ENCODE assay signal across 16 mouse cellular contexts in genomic region chr13:21847883-21848282, GRCm38 (mm10). TPM values are rescaled to one million over a fixed set of nuclear protein-coding genes. Genes with fewer than 3 reads are reported as not detected.
DNase-seq lines count a peak whose midpoint lies in the region; ATAC-seq and TF ChIP-seq lines count a peak whose summit lies in the region.
"Had no signal": no experiment of that assay in that cellular context is flagged by ENCODE, and none has a peak within 500 bp of the region (broad histone marks: within the 10 kb centered on the region; RNA-seq: fewer than 3 reads in every experiment).

No protein-coding gene starts in this region.

- ATAC-seq in forebrain, embryonic 13.5 days, result no peak
- ATAC-seq in embryonic facial prominence, embryonic 11.5 days (replicated peaks; ENCODE audit: insufficient number of reproducible peaks, low FRiP score, low TSS enrichment, low read depth), result no peak
- ATAC-seq: hindbrain, embryonic 16.5 days had no signal

- peaks cover 3% of the 10 kb centered on the region; the same call in 1 of the 2 replicates for H3K4me1 ChIP-seq in forebrain, embryonic 10.5 days
- H3K4me1 ChIP-seq in forebrain, embryonic 13.5 days, result no peaks in the 10 kb centered on the region
- H3K4me1 ChIP-seq in embryonic facial prominence, embryonic 11.5 days (ENCODE audit: control insufficient read depth, insufficient read depth, low read length), result no peaks in the 10 kb centered on the region
- H3K4me1 ChIP-seq in kidney, adult 2 months (ENCODE audit: control insufficient read depth, insufficient read depth, low read length), result no peaks in the 10 kb centered on the region
- H3K4me1 ChIP-seq: midbrain, embryonic 12.5 days; neural tube, embryonic 13.5 days had no signal

- no peak for TF ChIP-seq CTCF in kidney, adult 2 months (conservative IDR thresholded peaks at IDR 0.05; ENCODE audit: insufficient read depth, insufficient read length, low read depth, low read length)

- no peaks in the 10 kb centered on the region for H3K36me3 ChIP-seq in forebrain, embryonic 10.5 days (replicated peaks)
- no peaks in the 10 kb centered on the region for H3K36me3 ChIP-seq in forebrain, embryonic 13.5 days (ENCODE audit: poor library complexity, severe bottlenecking)
- no peaks in the 10 kb centered on the region for H3K36me3 ChIP-seq in embryonic facial prominence, embryonic 11.5 days (replicated peaks; ENCODE audit: control insufficient read depth, insufficient read depth, low read depth, low read length)
- no peaks in the 10 kb centered on the region for H3K36me3 ChIP-seq in kidney, adult 2 months (ENCODE audit: control insufficient read depth, insufficient read depth, low read length)
- H3K36me3 ChIP-seq: heart, embryonic 13.5 days; liver, embryonic 15.5 days; midbrain, embryonic 12.5 days; neural tube, embryonic 13.5 days had no signal

- no peak overlapping the region for H3K4me2 ChIP-seq in forebrain, embryonic 13.5 days
- H3K4me2 ChIP-seq in embryonic facial prominence, embryonic 11.5 days (ENCODE audit: low read depth, low read length), result no peak overlapping the region
- H3K4me2 ChIP-seq: heart, embryonic 13.5 days; liver, embryonic 15.5 days; midbrain, embryonic 12.5 days; neural tube, embryonic 13.5 days had no signal

- DNase-seq in forebrain, embryonic 10.5 days (ENCODE audit: extremely low spot score, low spot score), result peak; percentile 27
- peak; percentile 45 for DNase-seq in 3134 (ENCODE audit: extremely low read depth, insufficient read length, low spot score)
- DNase-seq in WW6 (ENCODE audit: low read depth, low spot score), result peak; percentile 47
- peak; percentile 50 for DNase-seq in embryonic facial prominence, embryonic 11.5 days (ENCODE audit: low spot score)
- no peak for DNase-seq in cerebellum, postnatal 36 days
- no peak for DNase-seq in kidney, adult 2 months
- no peak for DNase-seq in adrenal gland, adult (ENCODE audit: inconsistent age in 2 of 2, low spot score in 1 of 2)
- DNase-seq: gastrocnemius, postnatal 14 days; kidney, postnatal 4 days; right cerebral cortex, adult 18-20 months had no signal

- TF ChIP-seq POLR2A in kidney, adult 2 months (IDR thresholded peaks at IDR 0.05; ENCODE audit: low read depth, low read length), result no peak

- peak overlapping the region; percentile 36 for H3K4me3 ChIP-seq in forebrain, embryonic 10.5 days
- H3K4me3 ChIP-seq in forebrain, embryonic 13.5 days, result no peak overlapping the region
- no peak overlapping the region for H3K4me3 ChIP-seq in embryonic facial prominence, embryonic 11.5 days (ENCODE audit: low read depth, low read length)
- no peak overlapping the region for H3K4me3 ChIP-seq in kidney, adult 2 months (ENCODE audit: insufficient read depth, low read depth, low read length)
- H3K4me3 ChIP-seq: heart, embryonic 13.5 days; liver, embryonic 15.5 days; midbrain, embryonic 12.5 days; neural tube, embryonic 13.5 days had no signal

- no peak overlapping the region for H3K9ac ChIP-seq in forebrain, embryonic 13.5 days
- H3K9ac ChIP-seq in embryonic facial prominence, embryonic 11.5 days (replicated peaks; ENCODE audit: low read length), result no peak overlapping the region
- H3K9ac ChIP-seq: heart, embryonic 13.5 days; liver, embryonic 15.5 days; midbrain, embryonic 12.5 days; neural tube, embryonic 13.5 days had no signal

- H3K9me3 ChIP-seq in forebrain, embryonic 10.5 days, result no peaks in the 10 kb centered on the region
- no peaks in the 10 kb centered on the region for H3K9me3 ChIP-seq in forebrain, embryonic 13.5 days (replicated peaks)
- H3K9me3 ChIP-seq in embryonic facial prominence, embryonic 11.5 days (replicated peaks; ENCODE audit: control insufficient read depth, low read length), result no peaks in the 10 kb centered on the region
- H3K9me3 ChIP-seq: heart, embryonic 13.5 days; liver, embryonic 15.5 days; midbrain, embryonic 12.5 days; neural tube, embryonic 13.5 days had no signal

- no peak overlapping the region for H3K27ac ChIP-seq in forebrain, embryonic 10.5 days
- H3K27ac ChIP-seq in forebrain, embryonic 13.5 days, result no peak overlapping the region
- no peak overlapping the region for H3K27ac ChIP-seq in embryonic facial prominence, embryonic 11.5 days (replicated peaks; ENCODE audit: low read depth, low read length)
- no peak overlapping the region for H3K27ac ChIP-seq in kidney, adult 2 months (ENCODE audit: insufficient read depth, low read depth, low read length)
- H3K27ac ChIP-seq: heart, embryonic 13.5 days; liver, embryonic 15.5 days; midbrain, embryonic 12.5 days; neural tube, embryonic 13.5 days had no signal

- no peaks in the 10 kb centered on the region for H3K27me3 ChIP-seq in forebrain, embryonic 10.5 days (ENCODE audit: poor library complexity, severe bottlenecking)
- no peaks in the 10 kb centered on the region for H3K27me3 ChIP-seq in forebrain, embryonic 13.5 days
- no peaks in the 10 kb centered on the region for H3K27me3 ChIP-seq in embryonic facial prominence, embryonic 11.5 days (ENCODE audit: control insufficient read depth, insufficient read depth, low read length)
- no peaks in the 10 kb centered on the region for H3K27me3 ChIP-seq in kidney, adult 2 months (replicated peaks; ENCODE audit: control insufficient read depth, insufficient read depth, low read length)
- H3K27me3 ChIP-seq: heart, embryonic 13.5 days; liver, embryonic 15.5 days; midbrain, embryonic 12.5 days had no signal

- 14% methylated on average over 8 of the region's 8 CpGs for WGBS in forebrain, embryonic 10.5 days
- WGBS in forebrain, embryonic 13.5 days, result 17% methylated on average over 8 of the region's 8 CpGs
- WGBS in embryonic facial prominence, embryonic 11.5 days, result 10% methylated on average over 8 of the region's 8 CpGs
- WGBS in kidney, adult 2 months, result 58% methylated on average over 8 of the region's 8 CpGs

RNA-seq across cellular contexts. Expression of gene Hist1h2br, which starts 14.3 kb away (rescaled TPM):
- 20.1 and 23.1 TPM in 2 replicates for polyA plus RNA-seq in forebrain, embryonic 10.5 days (2016; fragmentation: Nextera tagmentation; extraction: Ambion mirVana)
- polyA plus RNA-seq in forebrain, embryonic 13.5 days (2015; fragmentation: Nextera tagmentation; extraction: Ambion mirVana), result 24.7 and 27.2 TPM in 2 replicates
- polyA plus RNA-seq in embryonic facial prominence, embryonic 11.5 days (2014; fragmentation: Nextera tagmentation; extraction: Ambion mirVana), result 23.1 and 25.1 TPM in 2 replicates
- polyA plus RNA-seq in kidney, adult 2 months (2012; rRNA removed), result 1.3 and 2.1 TPM in 2 replicates

RNA-seq across cellular contexts. Expression of gene Hist1h2ap, which starts 14.6 kb away (rescaled TPM):
- polyA plus RNA-seq in forebrain, embryonic 10.5 days (2016; fragmentation: Nextera tagmentation; extraction: Ambion mirVana), result 6,723 and 6,843 TPM in 2 replicates
- 4,205 and 5,125 TPM in 2 replicates for polyA plus RNA-seq in forebrain, embryonic 13.5 days (2015; fragmentation: Nextera tagmentation; extraction: Ambion mirVana)
- 5,875 and 5,942 TPM in 2 replicates for polyA plus RNA-seq in embryonic facial prominence, embryonic 11.5 days (2014; fragmentation: Nextera tagmentation; extraction: Ambion mirVana)
- polyA plus RNA-seq in kidney, adult 2 months (2012; rRNA removed), result 7.6 and 8.6 TPM in 2 replicates

RNA-seq across cellular contexts. Expression of gene Hist1h4n, which starts 15.9 kb away (rescaled TPM):
- polyA plus RNA-seq in forebrain, embryonic 10.5 days (2016; fragmentation: Nextera tagmentation; extraction: Ambion mirVana), result 9.3 and 9.4 TPM in 2 replicates
- 12.8 and 20.2 TPM in 2 replicates for polyA plus RNA-seq in forebrain, embryonic 13.5 days (2015; fragmentation: Nextera tagmentation; extraction: Ambion mirVana)
- 13.9 and 16.6 TPM in 2 replicates for polyA plus RNA-seq in embryonic facial prominence, embryonic 11.5 days (2014; fragmentation: Nextera tagmentation; extraction: Ambion mirVana)
- polyA plus RNA-seq in kidney, adult 2 months (2012; rRNA removed), result 3.6 and 5.2 TPM in 2 replicates

RNA-seq across cellular contexts. Expression of gene Hist1h4m, which starts 36.3 kb away (rescaled TPM):
- polyA plus RNA-seq in forebrain, embryonic 10.5 days (2016; fragmentation: Nextera tagmentation; extraction: Ambion mirVana), result not detected in 2 replicates
- polyA plus RNA-seq in forebrain, embryonic 13.5 days (2015; fragmentation: Nextera tagmentation; extraction: Ambion mirVana), result not detected in 2 replicates
- not detected in 2 replicates for polyA plus RNA-seq in embryonic facial prominence, embryonic 11.5 days (2014; fragmentation: Nextera tagmentation; extraction: Ambion mirVana)
- polyA plus RNA-seq in kidney, adult 2 months (2012; rRNA removed), result not detected in 2 replicates
- polyA plus RNA-seq: heart, embryonic 13.5 days; hindbrain, embryonic 16.5 days; liver, embryonic 15.5 days; midbrain, embryonic 12.5 days; neural tube, embryonic 13.5 days had no signal

RNA-seq across cellular contexts. Expression of gene Hist1h2ao, which starts 37.6 kb away (rescaled TPM):
- 4.2 TPM in 1 of 2 replicates, not detected in the other for polyA plus RNA-seq in forebrain, embryonic 10.5 days (2016; fragmentation: Nextera tagmentation; extraction: Ambion mirVana)
- polyA plus RNA-seq in forebrain, embryonic 13.5 days (2015; fragmentation: Nextera tagmentation; extraction: Ambion mirVana), result 1.9 TPM in 1 of 2 replicates, not detected in the other
- polyA plus RNA-seq in embryonic facial prominence, embryonic 11.5 days (2014; fragmentation: Nextera tagmentation; extraction: Ambion mirVana), result 2.8 TPM in 1 of 2 replicates, not detected in the other
- polyA plus RNA-seq in kidney, adult 2 months (2012; rRNA removed), result not detected in 2 replicates
- polyA plus RNA-seq: heart, embryonic 13.5 days; hindbrain, embryonic 16.5 days; midbrain, embryonic 12.5 days; neural tube, embryonic 13.5 days had no signal

Comparison
In these comparisons a context has a peak if more than half of its experiments do, and no peak if none do; other contexts are left out.
1. DNase-seq: peak in forebrain, embryonic 10.5 days (single experiment), 3134 (single experiment), WW6 (single experiment) and embryonic facial prominence, embryonic 11.5 days (single experiment); none in cerebellum, postnatal 36 days (0 of 2), kidney, adult 2 months (single experiment) and adrenal gland, adult (0 of 2).
2. RNA of gene Hist1h2ap, which starts 14.6 kb away (polyA plus RNA-seq): 6,723 to 6,843 TPM in forebrain, embryonic 10.5 days, 5,875 to 5,942 TPM in embryonic facial prominence, embryonic 11.5 days and 4,205 to 5,125 TPM in forebrain, embryonic 13.5 days; 7.6 to 8.6 TPM in kidney, adult 2 months; every median in the first group is over 100 times any median in the second.